Mouse (Mus musculus): ENCODE results near the gene Vmn1r12. TPM values are rescaled to one million over a fixed set of nuclear protein-coding genes. Genes with fewer than 3 reads are reported as not detected.

Vmn1r12 gene
- polyA plus RNA-seq (2012; rRNA removed): not detected in 2 replicates

DNA sequence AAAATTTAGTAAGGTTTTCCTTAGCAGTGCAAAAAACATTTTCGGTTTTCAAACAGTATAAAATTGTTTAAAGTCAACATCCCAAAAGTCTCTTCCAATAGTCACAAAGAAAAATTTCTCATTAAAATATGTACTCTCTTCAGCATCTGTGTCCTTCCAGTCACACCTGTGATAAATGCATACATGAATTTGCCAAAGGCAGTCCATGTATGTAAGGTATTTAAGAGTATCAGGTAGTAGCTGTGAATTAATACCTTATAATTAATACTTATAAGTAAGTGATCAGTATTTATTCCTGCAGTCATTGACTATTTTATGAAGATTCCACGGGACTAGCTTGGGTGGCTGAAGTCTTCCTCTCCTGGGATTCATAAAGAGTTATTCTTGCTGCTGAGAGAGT lies at the start of gene Vmn1r12:
Gene Vmn1r12, plus strand, starts transcription at position 301 of the 400 bp plus-strand sequence.

DNA sequence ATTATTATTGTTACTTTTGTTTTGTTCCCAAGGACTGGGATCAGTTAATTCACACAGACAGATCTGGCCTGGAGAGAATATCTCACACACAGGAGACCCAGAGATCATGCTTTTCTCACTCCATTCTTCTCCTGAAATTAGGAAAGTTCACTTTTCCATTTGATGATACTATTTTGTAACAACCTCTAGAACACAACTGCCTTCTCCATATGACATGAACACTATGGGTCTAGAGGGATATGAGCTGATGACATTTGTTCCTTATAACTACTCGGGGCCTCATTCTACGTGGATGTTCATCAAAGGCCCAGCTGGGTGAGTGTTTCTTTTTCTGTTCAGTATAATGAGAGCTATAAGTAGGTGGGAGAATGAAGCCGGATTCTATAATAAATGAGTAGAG lies 47.6 kb upstream of the Vmn1r12 start, which contains the start of gene Vmn1r10:
Gene Vmn1r10, plus strand, starts transcription at position 301 of the 400 bp plus-strand sequence.

DNA sequence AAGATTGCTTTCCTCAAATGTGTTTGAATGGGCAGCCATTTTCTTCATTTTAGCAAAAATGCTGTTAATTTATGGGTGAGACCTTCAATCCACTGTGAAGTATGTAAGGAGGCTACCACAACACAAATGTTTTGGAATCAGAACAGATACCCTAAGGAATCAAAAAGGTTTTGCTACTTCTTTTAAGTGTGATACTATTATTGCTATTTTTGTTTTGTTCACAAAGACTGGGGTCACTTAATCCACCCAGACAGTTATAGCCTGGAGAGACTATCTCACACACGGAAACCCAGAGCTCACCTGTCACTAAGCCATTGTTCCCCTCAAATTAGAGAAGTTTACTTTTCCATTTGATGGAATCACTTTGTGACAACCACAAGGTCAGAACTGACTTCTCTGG lies 23.6 kb upstream of the Vmn1r12 start, which contains the start of gene Vmn1r11:
Gene Vmn1r11, plus strand, starts transcription at position 301 of the 400 bp plus-strand sequence.

DNA sequence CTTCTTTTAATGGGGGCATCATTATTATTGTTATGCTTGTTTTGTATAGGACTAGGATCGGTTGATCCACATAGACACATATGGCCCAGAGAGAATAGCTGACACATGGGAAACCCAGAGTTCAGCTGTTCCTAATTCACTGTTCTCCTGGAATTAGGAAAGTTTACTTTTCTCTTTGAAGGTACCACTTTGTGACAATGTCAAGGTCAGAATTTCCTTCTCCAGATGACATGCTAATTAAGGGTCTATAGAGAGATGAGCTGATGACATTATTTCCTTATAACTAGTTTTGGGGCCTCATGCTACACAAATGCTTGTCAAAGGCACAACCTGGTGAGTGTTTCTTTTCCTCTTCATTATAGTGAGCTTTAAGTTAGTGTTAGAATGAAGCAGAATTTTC lies 46.3 kb downstream of the Vmn1r12 start, which contains the start of gene Vmn1r13:
Gene Vmn1r13, plus strand, starts transcription at position 301 of the 400 bp plus-strand sequence.

Other genes with a start within 250 kb of the Vmn1r12 start
- gene Nt5c3, start 233.0 kb upstream of the Vmn1r12 start, polyA plus RNA-seq (2012; rRNA removed): 48.3 and 50.6 TPM in 2 replicates
- 0.36 and 0.43 TPM in 2 replicates for gene Vmn1r4, start 232.9 kb upstream of the Vmn1r12 start, polyA plus RNA-seq (2012; rRNA removed)
- gene Vmn1r5, start 186.6 kb upstream of the Vmn1r12 start, polyA plus RNA-seq (2012; rRNA removed): not detected in 2 replicates
- gene Vmn1r6, start 159.7 kb upstream of the Vmn1r12 start, polyA plus RNA-seq (2012; rRNA removed): not detected in 2 replicates
- not detected in 2 replicates for gene Vmn1r7, start 131.6 kb upstream of the Vmn1r12 start, polyA plus RNA-seq (2012; rRNA removed)
- gene Vmn1r8, start 124.6 kb upstream of the Vmn1r12 start, polyA plus RNA-seq (2012; rRNA removed): not detected in 2 replicates
- gene Vmn1r9, start 90.1 kb upstream of the Vmn1r12 start, polyA plus RNA-seq (2012; rRNA removed): not detected in 2 replicates
- gene Vmn1r10, start 47.5 kb upstream of the Vmn1r12 start, polyA plus RNA-seq (2012; rRNA removed): not detected in 2 replicates
- gene Vmn1r11, start 23.5 kb upstream of the Vmn1r12 start, polyA plus RNA-seq (2012; rRNA removed): not detected in 2 replicates
- gene Vmn1r13, start 46.4 kb downstream of the Vmn1r12 start, polyA plus RNA-seq (2012; rRNA removed): not detected in 2 replicates
- gene Vmn1r14, start 74.8 kb downstream of the Vmn1r12 start, polyA plus RNA-seq (2012; rRNA removed): not detected in 2 replicates
- not detected in 2 replicates for gene Vmn1r15, start 101.0 kb downstream of the Vmn1r12 start, polyA plus RNA-seq (2012; rRNA removed)
- gene Vmn1r16, start 172.6 kb downstream of the Vmn1r12 start, polyA plus RNA-seq (2012; rRNA removed): not detected in 2 replicates
- gene Vmn1r17, start 206.8 kb downstream of the Vmn1r12 start, polyA plus RNA-seq (2012; rRNA removed): not detected in 2 replicates
- gene Vmn1r18, start 238.9 kb downstream of the Vmn1r12 start, polyA plus RNA-seq (2012; rRNA removed): not detected in 2 replicates
- gene Vmn1r19, start 246.9 kb downstream of the Vmn1r12 start, polyA plus RNA-seq (2012; rRNA removed): not detected in 2 replicates